Mouse (Mus musculus): ENCODE results near the gene Tmem69. TPM values are rescaled to one million over a fixed set of nuclear protein-coding genes. Genes with fewer than 3 reads are reported as not detected.

Tmem69 gene
- polyA plus RNA-seq, 1 experiment from 2014 or later = 21.0 TPM

DNA sequence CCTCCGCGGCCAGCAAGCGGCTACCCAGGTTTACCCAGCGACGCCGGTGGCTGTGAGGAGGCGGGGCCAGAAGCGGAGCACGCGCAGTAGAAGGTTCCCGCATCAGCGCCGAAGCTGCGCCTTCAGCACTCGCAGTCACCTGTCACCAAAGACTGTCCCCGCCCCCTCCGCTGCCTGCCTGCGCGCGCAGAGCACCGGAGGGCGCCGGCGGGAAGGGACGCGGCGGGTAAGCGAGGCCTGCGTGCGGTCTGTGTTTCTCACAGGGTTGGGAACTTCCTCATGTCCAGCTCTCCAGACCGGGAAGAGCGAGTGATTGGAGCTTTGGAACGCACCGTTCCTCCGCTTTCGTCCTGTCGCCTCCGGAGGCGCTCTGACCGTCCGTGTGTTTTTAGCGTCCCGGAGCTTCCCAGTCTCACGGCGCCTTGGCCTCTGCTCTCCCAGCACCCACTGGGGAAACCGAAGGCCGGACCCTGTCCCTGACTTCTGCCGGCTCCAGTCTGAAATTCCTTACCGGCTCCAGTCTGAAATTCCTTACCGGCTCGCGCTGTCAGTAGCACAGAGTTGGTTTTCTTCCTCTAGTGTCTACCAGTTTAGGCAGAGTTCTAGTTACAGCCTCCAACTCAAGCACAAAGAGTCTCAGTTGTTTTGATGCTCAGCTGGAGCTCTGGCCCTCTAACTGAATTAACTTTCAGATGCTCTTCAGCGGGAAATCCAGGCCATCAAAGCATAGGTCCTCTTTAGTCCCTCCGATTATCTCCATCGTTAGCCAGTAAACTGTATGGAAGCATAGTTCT, 48.1 kb downstream of the Tmem69 start, which contains the start of gene Ipp:
Gene Ipp (plus strand): TSS at position 125 of the 794 bp plus-strand sequence.
- Histone ChIP-seq H3K36me3 (ENCODE audit: inconsistent target) (no peaks in the 10 kb centered on the region), H3K27ac (peak within 1 kb of the TSS; percentile 76), H3K79me2 (ENCODE audit: inconsistent target) (no peaks in the 10 kb centered on the region), H3K4me3 (ENCODE audit: inconsistent target) (peak within 1 kb of the TSS; percentile 70)
- under 1% methylated on average over 55 of the region's 55 CpGs for WGBS (ENCODE audit: missing documents)

DNA sequence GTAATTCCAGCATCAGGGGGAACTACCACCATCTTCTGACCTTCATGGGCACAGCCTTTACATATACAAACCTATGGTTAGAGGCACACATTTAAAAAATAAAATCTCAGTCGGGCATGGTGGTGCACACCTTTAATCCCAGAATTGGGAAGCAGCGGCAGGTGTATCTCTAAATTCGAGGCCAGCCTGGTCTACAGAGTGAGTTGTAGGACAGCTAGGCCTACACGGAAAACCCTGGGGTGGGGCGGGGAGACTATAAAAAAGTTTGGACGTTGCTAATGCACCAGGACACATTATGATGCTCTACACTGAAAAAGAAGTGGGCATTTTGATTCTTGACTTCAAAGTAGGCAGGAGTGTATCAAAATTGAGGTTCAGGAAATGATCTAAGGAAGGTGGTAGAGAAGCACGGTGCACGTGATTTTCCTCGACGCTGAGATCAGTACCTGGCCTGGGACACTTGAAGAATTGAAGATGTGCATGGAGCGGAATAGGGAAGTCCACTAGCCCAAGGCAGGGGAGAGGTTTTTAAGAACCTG, 48.8 kb downstream of the Tmem69 start:
- 35% methylated on average over 11 of the region's 11 CpGs for WGBS (ENCODE audit: missing documents)
- no peaks in the 10 kb centered on the region for H3K79me2 ChIP-seq (ENCODE audit: inconsistent target)
- 0 out of 2 replicates have a peak overlapping the region, but pooled peaks have one; percentile 15 for H3K27ac ChIP-seq
- no peaks in the 10 kb centered on the region for H3K36me3 ChIP-seq (ENCODE audit: inconsistent target)
- H3K4me3 ChIP-seq (ENCODE audit: inconsistent target) = peak overlapping the region; percentile 37

Other genes with a start within 250 kb of the Tmem69 start
- 9.9 to 19.9 TPM (median 12.8 TPM) in 3 replicates for gene Mast2, start 91.8 kb downstream of the Tmem69 start, polyA plus RNA-seq (2018)
- gene Ipp, start 48.4 kb downstream of the Tmem69 start, polyA plus RNA-seq (2018) = 4.3 to 8.7 TPM (median 6.4 TPM) in 3 replicates
- gene Gpbp1l1, start 1.7 kb upstream of the Tmem69 start, polyA plus RNA-seq (2018) = 27.3 to 40.2 TPM (median 37.7 TPM) in 3 replicates
- gene Ccdc17, start 40.7 kb upstream of the Tmem69 start, polyA plus RNA-seq (2018) = 1.6 to 2.2 TPM (median 2.2 TPM) in 3 replicates
- 25.6 to 55.5 TPM (median 47.9 TPM) in 3 replicates for gene Nasp, start 72.0 kb upstream of the Tmem69 start, polyA plus RNA-seq (2018)
- 1,138 to 1,978 TPM (median 1,711 TPM) in 3 replicates for gene Akr1a1, start 95.7 kb upstream of the Tmem69 start, polyA plus RNA-seq (2018)
- gene Prdx1, start 129.6 kb upstream of the Tmem69 start, polyA plus RNA-seq (2018) = 1,330 to 1,969 TPM (median 1,907 TPM) in 3 replicates
- gene Mmachc, start 152.5 kb upstream of the Tmem69 start, polyA plus RNA-seq (2018) = 5.1 to 10.4 TPM (median 9.4 TPM) in 3 replicates
- 7.9 to 32.9 TPM (median 10.8 TPM) in 3 replicates for gene Ccdc163, start 152.6 kb upstream of the Tmem69 start, polyA plus RNA-seq (2018)
- 3.1 to 8.1 TPM (median 7.1 TPM) in 3 replicates for gene Tesk2, start 165.0 kb upstream of the Tmem69 start, polyA plus RNA-seq (2018)